In genomic region chr9:32747624-32748023, GRCm38 (mm10) we compare ENCODE assay signal across 13 mouse cellular contexts.
DNase-seq lines count a peak whose midpoint lies in the region; ATAC-seq and TF ChIP-seq lines count a peak whose summit lies in the region.
"Had no signal": no experiment of that assay in that cellular context is flagged by ENCODE, and none has a peak within 500 bp of the region (broad histone marks: within the 10 kb centered on the region; RNA-seq: fewer than 3 reads in every experiment).

No protein-coding gene starts in this region.

- TF ChIP-seq CTCF in gastrocnemius, adult 2 months (IDR thresholded peaks at IDR 0.05), result no peak

- H3K36me3 ChIP-seq in forebrain, embryonic 11.5 days (ENCODE audit: control insufficient read depth, insufficient read depth, low read length), result no peaks in the 10 kb centered on the region
- H3K36me3 ChIP-seq: heart, embryonic 15.5 days; neural tube, embryonic 13.5 days had no signal

- H3K4me2 ChIP-seq in forebrain, embryonic 11.5 days (ENCODE audit: low read depth, low read length, severe bottlenecking), result no peak overlapping the region
- H3K4me2 ChIP-seq: heart, embryonic 15.5 days; neural tube, embryonic 13.5 days had no signal

- WGBS in forebrain, embryonic 11.5 days, result 93% methylated on average over 8 of the region's 8 CpGs

- no peak overlapping the region for H3K9ac ChIP-seq in forebrain, embryonic 11.5 days (ENCODE audit: low read length)
- H3K9ac ChIP-seq: heart, embryonic 15.5 days; neural tube, embryonic 13.5 days had no signal

- no peaks in the 10 kb centered on the region for H3K27me3 ChIP-seq in forebrain, embryonic 11.5 days (ENCODE audit: control insufficient read depth, insufficient read depth, low read length)
- H3K27me3 ChIP-seq: heart, embryonic 15.5 days had no signal

- no peak for DNase-seq in gastrocnemius, adult 2 months
- no peak for DNase-seq in gastrocnemius, adult 18-20 months (ENCODE audit: low spot score)
- DNase-seq in kidney, postnatal 36 days, result peak; percentile 32 to 49
- DNase-seq in kidney, postnatal 4 days, result no peak
- DNase-seq in thymus, postnatal 0 days (ENCODE audit: low spot score), result peak; percentile 93
- DNase-seq in forebrain, embryonic 11.5 days (ENCODE audit: low spot score), result no peak
- no peak for DNase-seq in adrenal gland, postnatal 36 days
- DNase-seq: left cerebral cortex, postnatal 4 days; midbrain, embryonic 14.5 days had no signal

- no peak overlapping the region for H3K4me3 ChIP-seq in gastrocnemius, adult 2 months
- no peak overlapping the region for H3K4me3 ChIP-seq in forebrain, embryonic 11.5 days (ENCODE audit: low read depth, low read length)
- H3K4me3 ChIP-seq: heart, embryonic 15.5 days; neural tube, embryonic 13.5 days had no signal

- H3K4me1 ChIP-seq in forebrain, embryonic 11.5 days (replicated peaks; ENCODE audit: control insufficient read depth, insufficient read depth, low read length), result no peaks in the 10 kb centered on the region
- H3K4me1 ChIP-seq: neural tube, embryonic 13.5 days had no signal

- intact Hi-C loops in gastrocnemius, adult 2 months (cut with DNase I), result no loop called here

- no peaks in the 10 kb centered on the region for H3K9me3 ChIP-seq in forebrain, embryonic 11.5 days (ENCODE audit: control insufficient read depth, low read length)
- H3K9me3 ChIP-seq: heart, embryonic 15.5 days; neural tube, embryonic 13.5 days had no signal

- H3K27ac ChIP-seq in gastrocnemius, adult 2 months, result peak overlapping the region; percentile 31; the same call in 1 of the 2 replicates
- H3K27ac ChIP-seq in forebrain, embryonic 11.5 days (ENCODE audit: low read depth, low read length), result no peak overlapping the region
- H3K27ac ChIP-seq: heart, embryonic 15.5 days; neural tube, embryonic 13.5 days had no signal

- peak; percentile 32 for ATAC-seq in inflammation-experienced regulatory T-cells, adult 6 months
- ATAC-seq in forebrain, embryonic 11.5 days (replicated peaks; ENCODE audit: low FRiP score), result no peak
- ATAC-seq: hindbrain, embryonic 16.5 days had no signal

Comparison
In these comparisons a context has a peak if more than half of its experiments do, and no peak if none do; other contexts are left out.
1. DNase-seq: peak in kidney, postnatal 36 days (2 of 2) and thymus, postnatal 0 days (single experiment); none in gastrocnemius, adult 2 months (single experiment), gastrocnemius, adult 18-20 months (single experiment), kidney, postnatal 4 days (0 of 2), forebrain, embryonic 11.5 days (single experiment) and adrenal gland, postnatal 36 days (0 of 2).